Mouse (Mus musculus): ENCODE measurements around the gene Ift22. TPM values are rescaled to one million over a fixed set of nuclear protein-coding genes. Genes with fewer than 3 reads are reported as not detected.

Ift22 gene
- polyA plus RNA-seq, 1 experiment from 2014 or later, result 114 TPM

- H3K36me3 ChIP-seq (ENCODE audit: control insufficient read depth, insufficient read depth, low read length), result no peaks in the 10 kb centered on the region
- H3K27me3 ChIP-seq (ENCODE audit: control insufficient read depth, insufficient read depth, low read length), result no peaks in the 10 kb centered on the region
- H3K4me1 ChIP-seq (ENCODE audit: control insufficient read depth, insufficient read depth, low read length), result no peaks in the 10 kb centered on the region
- H3K27ac ChIP-seq (ENCODE audit: low read depth, low read length), result no peak overlapping the region
- DNase-seq (ENCODE audit: low spot score, missing footprints), result peak; percentile 74
- no peak overlapping the region for H3K9ac ChIP-seq (ENCODE audit: low read length)
- H3K9me3 ChIP-seq (ENCODE audit: control insufficient read depth, low read length), result no peaks in the 10 kb centered on the region
- no peak overlapping the region for H3K4me3 ChIP-seq (ENCODE audit: low read depth, low read length)
- 82% methylated on average over 10 of the region's 10 CpGs for WGBS
- ATAC-seq (ENCODE audit: low FRiP score), result no peak
- no peak overlapping the region for H3K4me2 ChIP-seq
These were observed 33.7 kb upstream of the Ift22 start for GRCm38 (mm10) chr5:136874271-136874670.

- H3K4me2 ChIP-seq, result no peak overlapping the region
- ATAC-seq (ENCODE audit: low FRiP score), result no peak
These were observed 27.8 kb upstream of the Ift22 start for GRCm38 (mm10) chr5:136880101-136880500.

GRCm38 (mm10) chr5:136881380-136882009, 26.5 kb upstream of the Ift22 start:
- DNase-seq (ENCODE audit: low spot score, missing footprints) (peak; percentile 98), ATAC-seq (ENCODE audit: low FRiP score) (peak; percentile 80)
- 6% methylated on average over 39 of the region's 39 CpGs for WGBS
- peak overlapping the region; percentile 45 for H3K4me3 ChIP-seq (ENCODE audit: low read depth, low read length)
- H3K9me3 ChIP-seq (ENCODE audit: control insufficient read depth, low read length), result no peaks in the 10 kb centered on the region
- H3K9ac ChIP-seq (ENCODE audit: low read length), result no peak overlapping the region; the same call in 1 of the 2 replicates
- H3K27me3 ChIP-seq (ENCODE audit: control insufficient read depth, insufficient read depth, low read length), result peaks cover 26% of the 10 kb centered on the region
- no peaks in the 10 kb centered on the region for H3K36me3 ChIP-seq (ENCODE audit: control insufficient read depth, insufficient read depth, low read length)
- no peak overlapping the region for H3K27ac ChIP-seq (ENCODE audit: low read depth, low read length)
- H3K4me2 ChIP-seq, result peak overlapping the region; percentile 71
- peaks cover 3% of the 10 kb centered on the region for H3K4me1 ChIP-seq (ENCODE audit: control insufficient read depth, insufficient read depth, low read length)

More at GRCm38 (mm10) chr5:136880101-136880500, 27.8 kb upstream of the Ift22 start:
- H3K27ac ChIP-seq (ENCODE audit: low read depth, low read length), result no peak overlapping the region
- WGBS, result 84% methylated on average over 8 of the region's 8 CpGs
- H3K27me3 ChIP-seq (ENCODE audit: control insufficient read depth, insufficient read depth, low read length), result peaks cover 26% of the 10 kb centered on the region
- no peaks in the 10 kb centered on the region for H3K36me3 ChIP-seq (ENCODE audit: control insufficient read depth, insufficient read depth, low read length)
- peak; percentile 39 for DNase-seq (ENCODE audit: low spot score, missing footprints)
- no peak overlapping the region for H3K4me3 ChIP-seq (ENCODE audit: low read depth, low read length)
- H3K4me1 ChIP-seq (ENCODE audit: control insufficient read depth, insufficient read depth, low read length), result peaks cover 3% of the 10 kb centered on the region
- H3K9me3 ChIP-seq (ENCODE audit: control insufficient read depth, low read length), result no peaks in the 10 kb centered on the region
- H3K9ac ChIP-seq (ENCODE audit: low read length), result no peak overlapping the region

GRCm38 (mm10) chr5:136882055-136882787, 25.7 kb upstream of the Ift22 start:
- 1% methylated on average over 47 of the region's 47 CpGs for WGBS
- Histone ChIP-seq H3K4me1 (ENCODE audit: control insufficient read depth, insufficient read depth, low read length) (peaks cover 3% of the 10 kb centered on the region), H3K4me3 (ENCODE audit: low read depth, low read length) (peak overlapping the region; percentile 45), H3K9ac (ENCODE audit: low read length) (peak overlapping the region; percentile 59), H3K4me2 (peak overlapping the region; percentile 71), H3K27me3 (ENCODE audit: control insufficient read depth, insufficient read depth, low read length) (peaks cover 26% of the 10 kb centered on the region), H3K36me3 (ENCODE audit: control insufficient read depth, insufficient read depth, low read length) (no peaks in the 10 kb centered on the region), H3K27ac (ENCODE audit: low read depth, low read length) (no peak overlapping the region), H3K9me3 (ENCODE audit: control insufficient read depth, low read length) (no peaks in the 10 kb centered on the region)
- peak; percentile 9; the same call in 1 of the 2 replicates for ATAC-seq (ENCODE audit: low FRiP score)
- DNase-seq (ENCODE audit: low spot score, missing footprints), result peak; percentile 96

GRCm38 (mm10) chr5:136882788-136883439, 25.0 kb upstream of the Ift22 start, which contains the start of gene Col26a1:
Gene Col26a1, minus strand, starts transcription at chr5:136883209.
- peak within 1 kb of the TSS; percentile 71 for H3K4me2 ChIP-seq
- WGBS, result 1% methylated on average over 41 of the region's 44 CpGs
- peaks cover 26% of the 10 kb centered on the region for H3K27me3 ChIP-seq (ENCODE audit: control insufficient read depth, insufficient read depth, low read length)
- ATAC-seq (ENCODE audit: low FRiP score) (peak; percentile 61), DNase-seq (ENCODE audit: low spot score, missing footprints) (no peak)
- peak within 1 kb of the TSS; percentile 45 for H3K4me3 ChIP-seq (ENCODE audit: low read depth, low read length)
- H3K9me3 ChIP-seq (ENCODE audit: control insufficient read depth, low read length), result no peaks in the 10 kb centered on the region
- no peak within 1 kb of the TSS for H3K27ac ChIP-seq (ENCODE audit: low read depth, low read length)
- peak within 1 kb of the TSS; percentile 59 for H3K9ac ChIP-seq (ENCODE audit: low read length)
- no peaks in the 10 kb centered on the region for H3K36me3 ChIP-seq (ENCODE audit: control insufficient read depth, insufficient read depth, low read length)
- H3K4me1 ChIP-seq (ENCODE audit: control insufficient read depth, insufficient read depth, low read length), result peaks cover 3% of the 10 kb centered on the region

- Histone ChIP-seq H3K27ac (ENCODE audit: low read depth, low read length) (no peak overlapping the region), H3K9me3 (ENCODE audit: control insufficient read depth, low read length) (no peaks in the 10 kb centered on the region), H3K27me3 (ENCODE audit: control insufficient read depth, insufficient read depth, low read length) (peaks cover 20% of the 10 kb centered on the region), H3K9ac (ENCODE audit: low read length) (no peak overlapping the region), H3K4me2 (no peak overlapping the region), H3K36me3 (ENCODE audit: control insufficient read depth, insufficient read depth, low read length) (no peaks in the 10 kb centered on the region), H3K4me1 (ENCODE audit: control insufficient read depth, insufficient read depth, low read length) (peaks cover 3% of the 10 kb centered on the region), H3K4me3 (ENCODE audit: low read depth, low read length) (no peak overlapping the region)
- DNase-seq (ENCODE audit: low spot score, missing footprints) (peak; percentile 80), ATAC-seq (ENCODE audit: low FRiP score) (no peak)
- WGBS, result 36% methylated on average over 7 of the region's 7 CpGs
These were observed 21.0 kb upstream of the Ift22 start for GRCm38 (mm10) chr5:136886957-136887356.

GRCm38 (mm10) chr5:136888539-136889355, 19.2 kb upstream of the Ift22 start:
- Histone ChIP-seq H3K27ac (ENCODE audit: low read depth, low read length) (no peak overlapping the region), H3K4me1 (ENCODE audit: control insufficient read depth, insufficient read depth, low read length) (no peaks in the 10 kb centered on the region), H3K4me3 (ENCODE audit: low read depth, low read length) (no peak overlapping the region), H3K9me3 (ENCODE audit: control insufficient read depth, low read length) (no peaks in the 10 kb centered on the region), H3K27me3 (ENCODE audit: control insufficient read depth, insufficient read depth, low read length) (peaks cover 2% of the 10 kb centered on the region; the same call in 1 of the 2 replicates), H3K9ac (ENCODE audit: low read length) (no peak overlapping the region), H3K36me3 (ENCODE audit: control insufficient read depth, insufficient read depth, low read length) (no peaks in the 10 kb centered on the region), H3K4me2 (no peak overlapping the region)
- ATAC-seq (ENCODE audit: low FRiP score), result no peak
- DNase-seq (ENCODE audit: low spot score, missing footprints), result peak; percentile 85
- WGBS, result 69% methylated on average over 19 of the region's 19 CpGs

GRCm38 (mm10) chr5:136894840-136895528, 13.0 kb upstream of the Ift22 start:
- Histone ChIP-seq H3K9ac (ENCODE audit: low read length) (no peak overlapping the region), H3K27me3 (ENCODE audit: control insufficient read depth, insufficient read depth, low read length) (no peaks in the 10 kb centered on the region), H3K4me1 (ENCODE audit: control insufficient read depth, insufficient read depth, low read length) (no peaks in the 10 kb centered on the region), H3K4me3 (ENCODE audit: low read depth, low read length) (no peak overlapping the region), H3K9me3 (ENCODE audit: control insufficient read depth, low read length) (no peaks in the 10 kb centered on the region), H3K36me3 (ENCODE audit: control insufficient read depth, insufficient read depth, low read length) (no peaks in the 10 kb centered on the region), H3K4me2 (no peak overlapping the region), H3K27ac (ENCODE audit: low read depth, low read length) (no peak overlapping the region)
- ATAC-seq (ENCODE audit: low FRiP score), result no peak
- peak; percentile 80 for DNase-seq (ENCODE audit: low spot score, missing footprints)
- WGBS, result 76% methylated on average over 25 of the region's 25 CpGs
